Mouse (Mus musculus) gastrocnemius, adult 2 months (tissue): ENCODE data around the gene Prdm10. TPM values are rescaled to one million over a fixed set of nuclear protein-coding genes. Genes with fewer than 3 reads are reported as not detected.
A peak's percentile ranks its signal among the peaks of the same experiment; 100 is the strongest.

Experiments
- DNase-seq: peaks from one replicate; pipeline ENCODE4 v3.0.0; 2022
- H3K27ac ChIP-seq: fragments of 200-600 bp; 2 replicates; pipeline ENCODE4 v1.8.1; 2022; ENCODE audit warnings: mild to moderate bottlenecking
- H3K4me3 ChIP-seq: fragments of 200-600 bp; 2 replicates; pipeline ENCODE4 v1.8.1; 2022; ENCODE audit warnings: mild to moderate bottlenecking, moderate library complexity
- CTCF ChIP-seq: fragments of 200-600 bp; IDR thresholded peaks from 2 replicates; pipeline ENCODE4 v1.8.1; 2022; ENCODE audit warnings: antibody characterized with exemption, mild to moderate bottlenecking, moderate library complexity
- intact Hi-C: fragments of 180-260 bp; cut with DNase I; formaldehyde crosslinking; loops from one replicate; pipeline ENCODE4 v1.15.1; 2025
- total RNA-seq, 2 experiments: library from RNA; stranded (reverse); gene quantifications; 2 replicates each; pipeline ENCODE4 v1.2.3; 2021

The Prdm10 gene
- total RNA-seq, 2 experiments from 2014 or later = 4.4 to 4.8 TPM

- H3K27ac ChIP-seq = no peak overlapping the region
- TF ChIP-seq CTCF = no peak
- intact Hi-C loops = no loop called here
- no peak overlapping the region for H3K4me3 ChIP-seq
- no peak for DNase-seq
These were observed 8.2 kb upstream of the Prdm10 start for GRCm38 (mm10) chr9:31272160-31272559.

DNA sequence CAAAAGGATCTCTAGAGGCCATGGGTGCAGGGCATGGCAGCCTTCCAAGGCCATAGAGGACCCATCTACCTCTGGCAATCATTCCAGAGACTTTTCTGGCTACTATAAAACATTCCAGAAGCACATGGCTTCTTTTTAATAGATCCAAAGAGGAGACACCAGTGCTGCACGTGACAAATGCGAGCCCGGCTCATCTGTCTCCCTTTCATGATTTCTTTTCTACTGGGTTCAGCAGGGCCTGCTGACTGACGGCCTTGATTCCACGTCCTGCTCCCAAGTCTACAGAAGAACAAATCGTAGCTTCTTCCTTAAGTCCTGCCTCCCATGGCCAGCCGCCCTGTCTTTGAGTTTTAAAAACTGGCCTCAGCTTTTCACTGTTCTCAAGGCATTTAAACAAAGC lies 1.7 kb upstream of the Prdm10 start:
- no peak overlapping the region for H3K4me3 ChIP-seq
- TF ChIP-seq CTCF = no peak
- peak overlapping the region; percentile 99 for H3K27ac ChIP-seq
- intact Hi-C loops = loop anchor here (5.0 kb wide), 1 partner anchor 51 kb away; no protein-coding TSS in a partner anchor
- DNase-seq = no peak

GRCm38 (mm10) chr9:31279306-31279705 lies 1.0 kb upstream of the Prdm10 start:
- no peak for TF ChIP-seq CTCF
- no peak for DNase-seq
- Histone ChIP-seq H3K4me3 (peak overlapping the region; percentile 88), H3K27ac (peak overlapping the region; percentile 99)
- intact Hi-C loops = loop anchor here (5.0 kb wide), 1 partner anchor 52 kb away; no protein-coding TSS in a partner anchor

- H3K27ac ChIP-seq = peak overlapping the region; percentile 99
- peak overlapping the region; percentile 88 for H3K4me3 ChIP-seq
- TF ChIP-seq CTCF = no peak
- peak; percentile 86 for DNase-seq
- intact Hi-C loops = loop anchor here (1.0 to 5.0 kb wide), 3 partner anchors 53 to 128 kb away; partner anchors contain the start of gene Aplp2
These were observed 413 bp upstream of the Prdm10 start for GRCm38 (mm10) chr9:31279885-31280365.

- H3K27ac ChIP-seq = peak overlapping the region; percentile 99
- peak; percentile 92 for DNase-seq
- no peak for TF ChIP-seq CTCF
- intact Hi-C loops = loop anchor here (5.0 kb wide), 1 partner anchor 129 kb away; no protein-coding TSS in a partner anchor
- H3K4me3 ChIP-seq = peak overlapping the region; percentile 88
These were observed 799 bp downstream of the Prdm10 start for GRCm38 (mm10) chr9:31281011-31281662.

GRCm38 (mm10) chr9:31281663-31282015 lies 1.3 kb downstream of the Prdm10 start:
- peak overlapping the region; percentile 88 for H3K4me3 ChIP-seq
- no peak for DNase-seq
- TF ChIP-seq CTCF = no peak
- intact Hi-C loops = loop anchor here (5.0 kb wide), 1 partner anchor 129 kb away; no protein-coding TSS in a partner anchor
- peak overlapping the region; percentile 99 for H3K27ac ChIP-seq

- Histone ChIP-seq H3K4me3 (no peak overlapping the region), H3K27ac (no peak overlapping the region)
- DNase-seq = no peak
- intact Hi-C loops = loop anchor here (5.0 kb wide), 1 partner anchor 130 kb away; no protein-coding TSS in a partner anchor
- TF ChIP-seq CTCF = no peak
These were observed 2.2 kb downstream of the Prdm10 start for GRCm38 (mm10) chr9:31282536-31282935.

- no peak for DNase-seq
- TF ChIP-seq CTCF = no peak
- intact Hi-C loops = loop anchor here (5.0 kb wide), 1 partner anchor 131 kb away; no protein-coding TSS in a partner anchor
- no peak overlapping the region for H3K27ac ChIP-seq
- no peak overlapping the region for H3K4me3 ChIP-seq
These were observed 2.7 kb downstream of the Prdm10 start for GRCm38 (mm10) chr9:31283044-31283443.

DNA sequence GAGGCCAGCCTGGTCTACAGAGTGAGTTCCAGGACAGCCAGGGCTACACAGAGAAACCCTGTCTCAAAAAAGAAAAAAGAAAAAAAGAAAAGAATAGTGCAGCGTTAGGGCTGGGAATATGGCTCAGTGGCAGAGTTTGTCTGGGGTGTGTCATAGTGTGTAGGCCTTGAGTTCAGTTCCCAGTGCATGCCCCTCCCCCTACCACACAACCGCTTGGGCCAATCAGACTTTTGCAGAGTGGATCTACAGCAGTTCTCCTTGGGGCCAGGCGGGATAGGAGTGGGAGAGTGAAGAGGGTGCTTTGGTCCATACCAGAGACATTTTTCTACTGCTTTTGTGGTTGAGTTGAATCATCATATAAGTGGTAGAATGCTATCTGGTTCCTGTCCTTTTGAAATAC lies 3.6 kb downstream of the Prdm10 start:
- no peak overlapping the region for H3K27ac ChIP-seq
- intact Hi-C loops = loop anchor here (5.0 kb wide), 1 partner anchor 132 kb away; no protein-coding TSS in a partner anchor
- no peak overlapping the region for H3K4me3 ChIP-seq
- DNase-seq = no peak
- TF ChIP-seq CTCF = no peak

DNA sequence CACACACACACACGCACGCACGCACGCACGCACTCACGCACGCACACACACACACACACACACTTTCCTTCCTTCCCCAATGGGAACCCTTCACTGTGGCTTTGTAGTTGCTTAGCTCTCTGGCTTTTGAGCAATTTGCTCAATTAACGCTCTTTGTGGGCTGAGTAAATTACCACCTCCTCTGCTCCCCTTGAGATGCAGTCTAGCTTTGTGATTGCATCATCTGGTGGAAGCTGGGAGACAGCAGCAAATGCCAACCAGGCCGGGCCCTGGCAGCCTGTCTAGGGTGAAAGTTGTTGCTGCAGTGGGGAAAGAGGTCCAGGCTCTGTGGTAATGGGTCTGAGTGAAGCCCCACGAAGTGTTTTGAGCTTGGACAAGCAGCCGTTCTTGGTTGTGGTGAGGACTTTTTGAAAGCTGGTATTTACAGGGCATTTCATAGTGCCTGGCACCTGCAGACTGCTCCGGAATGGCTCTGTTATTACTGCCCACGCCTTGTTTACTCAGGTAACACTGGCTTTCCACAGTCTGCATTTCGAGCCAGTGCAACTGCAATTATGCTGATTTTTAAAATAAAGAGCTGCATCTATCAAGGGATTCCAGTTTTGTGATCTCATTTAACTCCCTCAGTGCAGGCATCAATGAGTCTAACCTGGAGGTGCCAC lies 10.0 kb downstream of the Prdm10 start:
- peak; percentile 46 for DNase-seq
- intact Hi-C loops = no loop called here
- TF ChIP-seq CTCF = no peak
- H3K4me3 ChIP-seq = no peak overlapping the region
- H3K27ac ChIP-seq = peak overlapping the region; percentile 24; the same call in 1 of the 2 replicates

GRCm38 (mm10) chr9:31291978-31292377 lies 11.6 kb downstream of the Prdm10 start:
- Histone ChIP-seq H3K4me3 (no peak overlapping the region), H3K27ac (no peak overlapping the region)
- no peak for DNase-seq
- TF ChIP-seq CTCF = no peak
- intact Hi-C loops = no loop called here

DNA sequence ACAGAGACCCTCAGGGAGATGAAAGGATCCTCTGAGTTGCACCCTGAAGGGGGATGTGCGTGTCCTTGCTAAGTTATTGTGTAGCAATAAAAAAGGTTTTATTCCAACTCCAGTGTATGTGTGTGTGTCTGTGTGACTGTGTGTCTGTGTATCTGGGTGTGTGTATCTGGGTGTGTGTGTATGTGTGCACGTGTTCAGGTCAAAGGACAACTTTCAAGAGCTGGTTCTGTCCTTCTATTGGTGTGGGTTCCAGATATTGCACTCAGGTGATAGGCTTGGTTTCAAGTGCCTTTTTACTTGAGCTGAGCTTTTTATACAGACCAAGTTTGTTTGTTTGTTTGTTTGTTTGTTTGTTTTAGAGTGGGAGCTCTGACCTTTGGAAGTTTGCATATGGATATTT lies 12.9 kb downstream of the Prdm10 start:
- Histone ChIP-seq H3K4me3 (no peak overlapping the region), H3K27ac (no peak overlapping the region)
- DNase-seq = no peak
- TF ChIP-seq CTCF = no peak
- intact Hi-C loops = no loop called here

DNA sequence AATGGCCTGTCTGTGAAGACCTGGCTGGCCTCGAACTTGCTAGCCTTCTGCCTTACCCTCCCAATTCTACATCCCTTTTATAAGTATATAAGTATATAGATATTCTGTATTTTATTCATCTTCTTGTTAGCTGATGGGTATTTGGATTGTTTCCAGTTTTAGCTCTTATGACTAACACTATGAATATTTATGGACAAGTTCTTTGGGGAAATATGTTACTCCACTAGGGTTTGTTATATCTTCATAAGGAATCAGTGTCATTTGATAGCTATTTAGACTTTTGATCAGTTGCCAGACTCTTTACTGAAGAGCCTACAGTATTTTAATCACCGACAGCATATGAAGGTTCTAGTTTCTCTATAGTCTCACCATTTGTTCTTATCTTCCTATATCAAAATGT lies 15.0 kb downstream of the Prdm10 start:
- no peak for DNase-seq
- Histone ChIP-seq H3K4me3 (no peak overlapping the region), H3K27ac (no peak overlapping the region)
- intact Hi-C loops = no loop called here
- no peak for TF ChIP-seq CTCF
